Mouse (Mus musculus): ENCODE data around the gene Dhx58.

Dhx58 gene

DNA sequence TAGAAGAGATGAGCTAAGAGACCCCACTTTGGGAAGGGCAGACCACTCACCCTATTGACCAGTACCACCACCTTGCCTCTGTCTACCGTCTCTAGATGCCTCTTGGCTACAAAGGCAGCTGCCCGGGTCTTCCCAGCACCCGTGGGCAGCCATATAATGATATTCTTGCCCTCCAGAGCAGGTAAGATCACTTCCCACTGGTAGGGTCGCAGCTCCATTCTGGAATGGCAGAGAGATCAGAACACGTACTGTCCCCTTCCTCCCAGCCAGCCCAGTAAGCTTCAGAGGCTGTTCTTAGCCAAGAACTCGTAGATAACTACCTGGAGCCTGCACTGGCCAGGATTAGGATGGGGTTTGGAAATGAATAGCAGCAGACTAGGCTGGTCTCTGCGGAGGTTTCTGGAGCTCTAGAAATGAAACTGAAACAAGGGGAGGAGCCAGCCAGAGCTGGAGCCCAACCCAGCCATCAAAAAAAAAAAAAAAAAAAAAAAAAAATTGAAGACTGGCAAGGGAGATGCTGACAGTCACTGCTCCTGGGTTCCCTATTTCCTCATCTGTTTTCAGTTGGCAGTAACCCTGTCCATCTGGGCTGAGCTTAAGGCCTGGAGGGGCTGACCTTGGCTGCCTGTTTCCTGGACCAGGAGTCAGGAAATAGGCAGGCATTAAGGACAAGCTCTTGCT is at the start of gene Dhx58:
Gene Dhx58 (minus strand): TSS at position 421 of the 681 bp plus-strand sequence.
- in situ Hi-C loops (cut with MboI; ENCODE audit: low sequenced_read_pairs), result loop anchor here (10.0 kb wide), 1 partner anchor 209 kb away; no protein-coding TSS in a partner anchor

DNA sequence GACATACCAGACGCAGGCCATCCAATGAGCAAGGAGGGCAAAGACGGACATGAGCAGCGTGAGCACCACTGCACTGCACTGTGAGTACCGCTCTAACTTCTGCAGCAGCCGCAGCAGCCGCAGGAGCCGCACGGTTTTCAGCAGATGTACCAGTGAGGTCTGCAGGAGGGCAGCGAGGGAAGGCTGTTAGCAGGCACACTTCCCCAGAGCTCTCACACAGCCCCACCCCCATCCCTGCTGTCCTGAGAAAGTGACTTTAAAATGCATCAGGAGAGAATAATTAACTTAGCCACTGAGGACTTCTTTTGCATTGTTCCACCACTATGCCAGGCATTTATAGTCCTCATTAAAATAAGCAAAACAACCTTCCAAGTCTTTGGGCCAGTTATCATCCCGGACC is 48.2 kb upstream of the Dhx58 start:
- in situ Hi-C loops (cut with MboI; ENCODE audit: low sequenced_read_pairs), result no loop called here

DNA sequence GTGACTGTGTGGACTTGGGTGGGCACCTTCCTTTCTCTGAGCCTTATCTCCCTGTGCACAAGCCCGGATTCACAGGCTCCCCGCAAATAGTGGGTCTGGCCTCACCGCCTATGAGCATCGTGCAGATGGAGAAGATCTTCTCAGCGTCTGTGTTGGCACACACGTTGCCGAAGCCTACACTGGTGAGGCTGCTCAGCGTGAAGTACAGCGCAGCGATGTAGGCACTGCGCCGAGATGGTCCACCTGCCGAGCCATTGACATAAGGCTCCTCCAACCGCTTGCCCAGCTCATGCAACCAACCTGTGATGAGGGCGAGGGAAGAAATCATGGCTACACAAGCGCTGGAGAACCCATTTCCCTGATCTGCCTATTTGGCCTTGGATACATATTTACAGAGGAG is 46.1 kb upstream of the Dhx58 start:
- in situ Hi-C loops (cut with MboI; ENCODE audit: low sequenced_read_pairs), result no loop called here

DNA sequence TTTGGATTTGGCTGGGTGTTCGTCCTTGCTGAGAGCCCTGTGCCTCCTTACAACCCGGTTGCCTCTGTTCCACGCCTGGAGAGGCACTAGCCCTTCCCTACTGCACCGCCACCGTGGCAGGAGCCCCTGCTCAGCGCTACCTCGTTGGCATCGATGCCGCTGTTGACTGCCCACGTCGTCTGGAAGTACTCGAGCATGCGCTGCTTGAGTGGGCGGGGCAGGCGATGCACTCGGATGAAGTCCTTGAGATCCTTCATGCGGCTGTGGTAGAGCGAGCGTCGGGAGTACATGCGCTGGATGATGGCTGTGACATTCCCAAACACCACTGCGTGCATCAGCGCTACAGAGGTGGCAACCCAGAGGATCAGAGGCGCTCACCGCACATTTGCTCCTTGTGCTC is 45.4 kb upstream of the Dhx58 start:
- in situ Hi-C loops (cut with MboI; ENCODE audit: low sequenced_read_pairs), result no loop called here

DNA sequence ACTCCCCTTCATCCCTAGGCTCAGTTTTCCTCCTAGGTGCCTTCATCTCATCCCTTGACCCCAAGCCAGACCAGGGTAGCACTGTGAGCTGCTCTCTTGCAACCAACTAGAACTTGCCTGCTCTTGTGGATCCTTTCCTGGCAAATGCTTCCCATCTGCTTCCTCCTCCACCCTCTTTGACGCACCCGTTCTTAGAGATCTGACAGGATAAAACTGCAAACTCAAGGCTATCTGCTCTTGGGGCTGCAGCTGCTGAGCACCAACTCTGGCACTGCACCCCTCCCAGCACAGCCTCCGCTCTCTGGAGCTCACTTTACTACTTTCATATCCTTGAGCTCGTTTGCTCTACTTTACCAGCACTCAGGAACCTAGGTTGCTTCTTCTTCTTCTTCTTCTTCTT is 44.5 kb upstream of the Dhx58 start:
- in situ Hi-C loops (cut with MboI; ENCODE audit: low sequenced_read_pairs), result no loop called here

DNA sequence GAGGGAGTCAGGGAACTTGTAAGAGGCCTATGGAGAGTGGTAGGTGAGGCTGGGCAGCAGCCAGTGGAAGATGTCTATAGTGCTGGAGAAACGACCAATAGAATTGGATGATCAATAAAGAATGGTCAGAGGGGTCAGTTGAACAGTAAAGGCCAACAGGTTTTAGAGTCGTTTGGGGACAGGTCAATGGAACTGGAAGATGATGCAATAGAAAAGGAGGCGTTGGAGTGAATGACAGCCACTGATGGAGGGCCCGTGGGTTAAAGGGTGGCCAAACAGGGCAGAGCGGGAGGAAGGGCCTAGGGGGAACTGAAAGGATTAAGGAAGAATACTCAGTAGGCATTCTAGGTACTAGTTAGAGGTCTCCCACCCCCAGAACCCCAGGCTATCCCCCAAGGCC is 43.0 kb upstream of the Dhx58 start:
- in situ Hi-C loops (cut with MboI; ENCODE audit: low sequenced_read_pairs), result no loop called here

DNA sequence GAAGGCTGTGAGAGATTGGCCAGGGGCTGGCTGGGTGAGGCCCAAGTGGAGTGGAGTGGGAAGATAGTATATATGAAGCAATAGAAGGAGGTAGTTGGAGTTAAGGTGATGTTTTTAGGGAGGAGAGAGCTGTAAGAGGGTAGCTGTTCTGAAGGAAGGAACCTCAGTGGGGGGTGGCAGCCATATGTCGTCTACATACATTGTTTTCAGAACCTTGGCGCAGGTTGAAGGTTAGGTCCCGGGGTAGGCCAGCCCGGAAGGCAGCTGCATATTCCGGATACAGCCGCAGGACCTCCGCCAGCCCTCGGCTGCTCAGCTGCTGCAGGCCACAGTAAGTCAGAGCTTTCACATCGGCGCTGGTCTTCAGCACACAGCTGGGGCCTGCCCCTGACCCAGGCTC is 42.5 kb upstream of the Dhx58 start:
- in situ Hi-C loops (cut with MboI; ENCODE audit: low sequenced_read_pairs), result no loop called here

DNA sequence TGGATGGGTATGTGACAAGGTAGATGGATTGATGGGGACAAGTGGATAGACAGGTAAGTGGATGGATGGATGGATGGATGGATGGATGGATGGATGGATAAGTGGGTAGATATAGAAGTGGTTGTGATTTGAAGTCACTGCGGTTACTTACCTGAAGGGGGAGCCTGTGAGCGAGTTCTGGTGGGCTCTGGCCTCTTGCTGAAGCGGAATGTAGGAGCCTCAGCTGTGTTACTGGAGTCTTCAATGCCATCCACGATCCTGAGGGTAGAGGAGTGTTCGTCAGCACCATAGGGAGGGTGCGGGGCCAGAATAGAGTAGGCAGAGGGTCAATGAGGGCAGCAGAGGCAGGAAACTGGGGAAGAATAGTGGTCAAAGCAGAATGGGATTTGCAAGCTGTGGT is 41.0 kb upstream of the Dhx58 start:
- in situ Hi-C loops (cut with MboI; ENCODE audit: low sequenced_read_pairs), result no loop called here

DNA sequence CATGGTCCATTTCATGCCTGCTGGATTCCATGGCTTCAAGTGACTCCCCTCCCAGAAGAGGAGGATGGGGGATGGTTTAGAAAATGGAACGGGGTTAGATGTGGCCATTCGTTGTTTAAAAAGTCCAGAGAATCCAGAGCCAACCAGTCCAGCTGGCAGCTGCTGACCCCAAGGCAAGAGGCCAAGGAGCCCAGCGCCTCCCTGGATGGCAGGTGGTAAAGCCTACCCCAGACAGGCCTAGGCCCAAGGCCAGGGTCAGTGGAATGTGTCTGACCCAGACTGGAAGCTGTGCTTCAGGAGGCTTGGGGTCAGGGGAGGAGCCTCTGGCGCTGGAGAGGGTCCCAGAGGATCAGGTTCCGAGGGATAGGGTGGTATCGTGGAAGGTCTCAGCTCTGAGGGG is 37.3 kb upstream of the Dhx58 start:
- in situ Hi-C loops (cut with MboI; ENCODE audit: low sequenced_read_pairs), result no loop called here

DNA sequence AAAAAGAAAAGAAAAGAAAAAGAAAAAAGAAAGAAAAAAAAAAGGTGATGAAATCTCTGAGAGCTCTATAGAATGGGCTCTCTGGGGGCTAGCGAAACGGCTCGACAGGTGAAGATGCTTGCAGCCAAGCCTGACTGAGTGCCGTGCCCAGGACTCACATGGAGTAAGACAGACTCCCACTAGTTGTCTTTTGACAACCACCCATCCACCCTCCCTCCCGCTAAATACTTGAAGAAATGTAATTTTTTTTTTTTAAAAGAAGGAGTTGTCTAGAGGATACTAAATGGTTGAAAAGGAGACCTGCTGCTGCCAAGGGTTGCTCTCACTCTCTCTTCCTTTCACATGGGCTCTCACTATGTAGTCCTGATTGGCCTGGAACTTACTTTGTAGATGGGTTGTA is 34.7 kb upstream of the Dhx58 start:
- in situ Hi-C loops (cut with MboI; ENCODE audit: low sequenced_read_pairs), result no loop called here

DNA sequence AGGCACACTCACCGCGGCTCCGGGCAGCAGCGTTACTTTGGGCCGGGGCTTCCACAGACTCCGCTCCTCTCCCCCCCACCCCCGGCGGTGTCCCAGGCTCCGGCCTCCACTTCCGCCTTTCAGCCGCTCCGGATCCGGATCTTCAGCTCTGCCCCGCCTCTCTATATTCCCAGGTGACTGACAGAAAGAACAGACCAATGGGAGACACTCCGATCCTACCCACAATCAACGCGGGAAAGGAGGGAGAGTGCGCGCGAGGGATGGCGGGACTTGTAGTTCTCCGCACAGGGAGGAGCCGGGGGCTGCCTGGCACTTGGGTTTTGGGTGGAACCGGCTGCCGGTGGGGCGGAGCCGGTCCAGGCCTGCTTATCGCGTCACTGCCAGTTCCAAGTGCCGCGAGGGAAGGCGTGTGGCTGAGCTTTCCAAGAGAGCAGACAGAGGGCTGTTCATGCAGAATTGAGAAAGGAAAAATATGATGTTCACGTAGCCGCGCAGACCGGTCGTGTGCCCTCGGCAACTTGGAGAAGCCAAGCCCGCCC is 34.1 kb upstream of the Dhx58 start, which contains the start of gene Rab5c:
Gene Rab5c (minus strand): TSS at position 150 of the 539 bp plus-strand sequence.
- in situ Hi-C loops (cut with MboI; ENCODE audit: low sequenced_read_pairs), result no loop called here

DNA sequence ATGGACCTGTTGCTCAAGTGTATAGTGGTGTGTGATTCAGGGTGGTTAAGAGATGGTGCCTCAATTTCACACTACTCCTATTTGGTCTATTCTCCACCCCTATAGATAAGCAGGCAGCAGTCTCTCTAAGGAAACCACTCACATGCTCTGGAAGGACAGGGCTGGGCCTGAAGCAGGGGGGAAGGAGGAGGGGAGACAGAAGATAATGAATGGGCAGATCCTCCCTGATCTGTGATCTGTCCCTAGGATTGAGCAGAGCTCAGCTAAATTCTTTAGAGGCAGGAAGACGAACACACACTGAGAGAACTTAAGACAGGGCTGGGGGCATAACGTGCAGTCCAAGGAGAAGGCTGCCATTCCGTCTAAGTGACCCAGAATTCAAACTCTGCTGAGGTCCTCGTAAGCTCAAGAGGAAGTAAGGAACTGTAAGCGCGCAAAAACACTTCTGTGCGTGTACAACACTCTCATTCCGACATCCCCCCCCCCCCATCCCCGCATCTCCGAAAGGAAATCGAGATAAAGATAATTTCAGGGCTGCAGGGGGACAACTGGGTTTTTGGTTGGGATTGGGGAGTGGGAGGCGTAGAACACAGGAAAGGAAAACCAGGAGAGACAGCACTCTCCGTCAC is 33.1 kb upstream of the Dhx58 start:
- in situ Hi-C loops (cut with MboI; ENCODE audit: low sequenced_read_pairs), result no loop called here

DNA sequence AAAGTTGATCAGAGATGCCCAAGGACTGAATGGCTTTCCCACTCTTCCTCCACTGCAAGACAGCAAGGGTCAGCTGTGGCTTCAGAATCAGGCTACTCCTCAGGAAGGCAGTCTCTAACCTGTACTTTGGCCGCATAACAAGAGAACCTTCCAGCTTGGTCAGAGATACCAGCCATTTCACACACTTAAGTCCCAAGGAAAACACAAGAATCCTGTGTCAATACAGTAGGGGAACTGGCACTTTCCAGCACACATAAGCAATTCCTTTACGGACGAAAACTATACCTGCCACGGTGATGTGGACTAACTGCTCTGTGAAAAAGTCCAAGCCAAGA is 32.6 kb upstream of the Dhx58 start:
- in situ Hi-C loops (cut with MboI; ENCODE audit: low sequenced_read_pairs), result no loop called here

DNA sequence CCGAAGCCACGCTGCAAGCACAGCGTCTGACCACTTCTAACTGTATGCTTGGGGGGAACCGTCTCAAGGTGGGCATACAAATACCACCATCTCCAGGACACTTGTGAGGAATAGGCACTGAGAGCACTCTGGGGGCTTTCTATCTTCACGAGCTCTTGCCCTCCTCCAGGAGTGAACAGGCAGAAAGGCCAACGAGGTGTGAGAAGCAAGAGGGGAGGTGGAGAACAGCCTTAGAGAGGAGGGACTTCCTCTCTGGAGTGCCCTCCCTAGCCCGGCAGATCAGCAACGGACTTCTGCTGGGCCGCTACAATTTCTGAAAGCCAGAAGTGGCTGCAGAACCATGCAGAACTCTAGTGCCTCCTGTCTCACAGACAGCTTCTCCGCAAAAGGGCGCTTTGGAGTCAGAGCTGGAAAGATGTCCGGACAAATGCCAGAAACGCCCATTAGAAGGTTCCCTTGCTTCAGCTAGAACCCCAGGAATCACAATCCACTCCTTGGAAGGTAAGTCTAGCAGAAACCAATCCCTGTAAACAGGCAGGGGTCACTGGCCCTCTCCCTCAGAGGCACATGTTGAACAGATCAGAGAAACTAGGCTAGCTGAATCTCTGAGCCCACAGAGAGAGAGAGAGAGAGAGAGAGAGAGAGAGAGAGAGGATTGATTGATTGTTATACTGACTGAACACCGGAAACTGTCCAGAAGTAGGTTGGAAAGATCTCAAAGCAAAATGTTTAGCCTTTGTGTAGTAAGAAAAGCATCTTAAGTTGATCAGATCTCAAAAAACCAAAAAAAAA is 32.1 kb upstream of the Dhx58 start:
- in situ Hi-C loops (cut with MboI; ENCODE audit: low sequenced_read_pairs), result no loop called here

DNA sequence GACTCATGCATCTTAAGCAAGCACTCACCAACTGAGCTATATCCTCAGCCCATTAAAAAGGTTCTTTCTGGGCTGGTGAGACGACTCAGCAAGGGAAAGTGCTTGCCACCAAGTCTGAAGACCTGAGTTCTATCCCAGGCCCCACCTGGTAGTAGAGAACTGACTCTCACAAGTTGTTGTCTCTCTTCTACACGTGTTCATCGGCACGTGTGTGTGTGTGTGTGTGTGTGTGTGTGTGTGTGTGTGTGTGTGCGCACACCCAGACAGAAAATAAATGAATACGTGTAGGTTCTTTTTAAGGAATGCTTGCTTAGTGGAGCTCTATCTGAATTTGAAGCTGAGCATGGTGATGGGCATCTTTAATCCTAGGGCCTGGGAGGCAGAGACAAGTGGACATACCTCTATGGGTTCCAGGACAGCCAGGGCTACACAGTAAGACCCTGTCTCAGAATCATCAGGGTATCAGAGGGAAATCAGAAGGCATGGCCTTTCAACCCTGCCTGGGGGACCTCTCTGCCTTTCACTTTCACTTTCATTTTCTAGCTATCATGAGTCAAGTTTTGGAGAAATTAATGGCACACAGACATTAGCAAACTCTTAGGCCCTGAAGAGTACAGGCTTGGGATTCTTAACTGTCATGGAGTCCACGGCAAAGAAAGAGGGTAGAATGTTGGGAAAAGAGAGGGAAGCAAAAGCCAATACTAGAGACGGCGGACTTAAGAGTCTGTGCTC is 31.2 kb upstream of the Dhx58 start:
- in situ Hi-C loops (cut with MboI; ENCODE audit: low sequenced_read_pairs), result no loop called here

DNA sequence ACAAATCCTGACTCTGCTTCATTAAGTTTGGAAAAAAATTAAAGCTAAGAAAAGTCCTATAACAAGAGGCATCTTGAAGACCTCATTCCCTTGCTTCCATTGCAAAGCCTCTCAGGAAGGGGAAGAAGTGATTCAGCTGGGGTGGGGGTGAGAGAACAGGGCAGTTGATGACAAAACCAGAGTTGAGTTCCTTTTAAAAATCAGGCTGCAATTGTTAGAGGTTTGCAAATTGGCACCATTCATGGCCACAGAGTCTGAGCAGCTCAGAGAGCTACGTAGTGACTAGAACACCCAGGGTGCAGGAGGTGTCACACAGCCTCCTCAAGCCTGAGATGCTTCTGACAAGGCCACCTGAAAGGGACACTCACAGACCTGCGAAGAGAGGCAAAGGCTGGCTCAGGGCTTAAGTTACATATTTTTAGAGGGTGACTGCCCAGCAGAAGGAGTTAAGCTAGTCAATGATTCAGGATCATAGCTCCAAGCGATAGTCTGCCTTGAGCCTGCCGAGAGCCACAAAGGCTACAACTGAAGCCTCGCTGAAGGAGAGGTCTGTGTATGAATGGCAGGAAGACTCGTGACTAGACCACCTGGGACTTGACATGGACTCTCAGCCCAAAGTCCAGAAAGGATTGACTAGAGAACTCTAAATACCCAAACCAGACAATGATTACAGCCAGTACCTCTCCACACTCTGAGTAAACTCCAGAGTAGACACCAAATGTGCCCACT is 26.6 kb upstream of the Dhx58 start:
- in situ Hi-C loops (cut with MboI; ENCODE audit: low sequenced_read_pairs), result no loop called here

DNA sequence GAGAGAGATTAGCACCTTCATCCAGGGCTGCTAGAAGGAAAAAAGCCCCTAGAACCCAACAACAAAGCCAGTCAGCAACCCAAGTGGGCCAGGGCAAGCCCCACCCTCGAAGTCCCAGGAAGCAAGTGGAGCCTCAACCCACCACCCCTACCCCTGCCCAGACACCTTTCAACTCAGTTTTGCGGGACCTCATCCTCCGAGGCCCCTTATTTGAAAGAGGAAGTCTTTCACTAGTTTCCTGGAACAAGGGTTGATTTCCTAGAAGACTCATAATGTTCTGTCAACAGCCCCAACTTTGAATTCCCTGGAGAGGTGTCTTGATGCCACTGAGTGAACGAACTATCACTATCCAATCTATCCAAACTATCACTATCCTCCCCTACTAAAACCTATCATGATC is 25.9 kb upstream of the Dhx58 start:
- in situ Hi-C loops (cut with MboI; ENCODE audit: low sequenced_read_pairs), result no loop called here

DNA sequence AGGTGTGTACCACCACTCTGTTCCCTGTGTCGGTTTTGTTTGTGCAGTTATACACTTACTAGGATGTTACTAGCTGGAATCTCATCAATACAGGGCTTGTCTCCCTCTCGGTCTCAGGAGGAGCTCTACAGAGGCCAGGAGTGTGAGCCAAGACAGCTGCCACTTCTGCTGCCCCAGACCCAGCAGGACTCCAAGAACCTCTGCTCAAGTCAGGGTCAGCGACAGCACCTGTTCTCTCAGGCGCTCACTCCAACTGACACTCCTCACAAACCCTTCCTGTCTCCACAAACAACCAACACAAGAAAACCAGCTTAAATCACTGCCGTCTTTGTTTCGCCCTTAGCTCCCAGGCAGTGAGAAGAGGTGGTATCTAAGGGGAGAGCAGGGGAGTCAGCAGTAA is 24.5 kb upstream of the Dhx58 start:
- in situ Hi-C loops (cut with MboI; ENCODE audit: low sequenced_read_pairs), result no loop called here

DNA sequence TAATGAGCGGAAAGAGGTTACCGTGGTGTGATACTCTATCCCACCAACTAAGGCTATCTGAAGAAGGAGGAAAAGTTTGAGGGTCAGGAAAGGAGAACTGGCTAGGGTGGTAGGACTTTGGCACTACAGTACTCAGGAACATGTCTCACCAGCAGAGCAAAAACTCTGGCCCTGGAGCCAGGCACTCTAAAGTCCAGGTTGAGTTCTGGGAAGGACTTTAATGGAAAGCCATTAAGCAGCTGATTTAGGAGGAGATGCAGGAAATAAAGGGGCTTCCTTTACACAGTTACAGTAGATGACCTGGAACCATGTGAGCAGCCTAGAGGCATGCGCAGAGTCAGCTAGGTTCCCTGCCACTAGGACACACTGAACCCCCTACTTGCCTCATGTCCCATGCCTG is 23.1 kb upstream of the Dhx58 start:
- in situ Hi-C loops (cut with MboI; ENCODE audit: low sequenced_read_pairs), result no loop called here

DNA sequence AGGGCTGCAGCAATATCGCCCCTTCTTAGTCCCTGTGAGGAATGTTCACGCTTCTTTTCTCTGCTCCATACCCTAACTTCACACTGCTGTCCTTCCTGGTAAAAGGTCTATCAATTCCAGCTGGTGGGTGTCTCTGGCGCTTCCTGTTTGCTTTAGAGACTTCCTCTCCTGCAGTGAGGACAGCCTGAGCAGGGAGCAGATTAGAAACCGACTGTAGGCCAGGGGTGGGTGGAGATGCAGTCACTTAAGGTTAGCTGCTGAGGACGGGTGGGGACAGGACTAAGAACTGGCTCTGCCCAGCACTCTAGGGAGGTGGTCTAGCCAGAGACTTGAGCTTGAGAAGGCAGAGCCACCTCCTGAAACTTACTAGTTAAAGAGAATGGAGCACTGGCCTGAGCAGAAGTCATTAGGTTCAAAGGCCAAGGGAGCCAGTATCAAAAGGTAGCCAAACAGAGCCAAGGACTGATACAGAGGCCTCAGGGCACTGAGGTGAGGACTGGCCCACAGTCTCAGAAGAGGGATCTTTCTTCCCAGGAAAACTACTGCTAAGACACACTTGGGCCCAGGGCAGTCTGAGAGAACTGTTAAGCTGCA is 20.9 kb upstream of the Dhx58 start:
- in situ Hi-C loops (cut with MboI; ENCODE audit: low sequenced_read_pairs), result no loop called here

All from CH12F3 (cell line).